Mouse (Mus musculus) lung, adult 2 months (tissue): ENCODE data around the gene Gdpd1. TPM values are rescaled to one million over a fixed set of nuclear protein-coding genes. Genes with fewer than 3 reads are reported as not detected.

Experiments
- DNase-seq: peaks from one replicate; pipeline ENCODE4 v3.0.0; 2022
- H3K4me1 ChIP-seq: fragments of 200-500 bp; 2 replicates; pipeline ENCODE4 v1.6.1; 2011; ENCODE audit warnings: low read length; ENCODE audit not compliant: control insufficient read depth, insufficient read depth
- H3K4me3 ChIP-seq: fragments of 200-500 bp; replicated peaks from 2 replicates; pipeline ENCODE3; 2011; ENCODE audit warnings: low read depth, mild to moderate bottlenecking, control low read depth, low read length; ENCODE audit errors: extremely low read depth
- CTCF ChIP-seq: fragments of 200-500 bp; IDR thresholded peaks from 2 replicates; pipeline ENCODE4 v1.5.1; 2011; ENCODE audit warnings: mild to moderate bottlenecking, low read length, control low read depth; ENCODE audit not compliant: insufficient read depth
- POLR2A ChIP-seq: fragments of 200-500 bp; IDR thresholded peaks from 2 replicates; pipeline ENCODE4 v1.6.1; 2011; ENCODE audit warnings: low read depth, mild to moderate bottlenecking, control low read depth, low read length, borderline replicate concordance; ENCODE audit errors: extremely low read depth
- WGBS: fragments of 180-500 bp; shearing (Covaris S2); methylation state at CpG from one replicate; pipeline ENCODE4 v1.1.7; 2018; 5-methylcytosine and 5-hydroxymethylcytosine counted together
- polyA plus RNA-seq: library from polyadenylated mRNA; depleted of rRNA; stranded (reverse); fragments of >200 nt; gene quantifications from 2 replicates; pipeline ENCODE4 v1.2.3, GENCODE M21; 2012

The Gdpd1 gene
- polyA plus RNA-seq, 1 experiment = 13.8 TPM

GRCm38 (mm10) chr11:87015691-87016090 is 58.2 kb downstream of the Gdpd1 start:
- no peak for TF ChIP-seq POLR2A
- TF ChIP-seq CTCF = no peak
- 64% methylated on average over 3 of the region's 3 CpGs for WGBS
- Histone ChIP-seq H3K4me3 (no peak overlapping the region), H3K4me1 (peaks cover 8% of the 10 kb centered on the region)
- no peak for DNase-seq

- Histone ChIP-seq H3K4me3 (no peak overlapping the region), H3K4me1 (peaks cover 2% of the 10 kb centered on the region; the same call in 1 of the 2 replicates)
- TF ChIP-seq CTCF = peak; percentile 47; the same call in 1 of the 2 replicates
- no peak for TF ChIP-seq POLR2A
- DNase-seq = peak; percentile 50
- 15% methylated on average over 9 of the region's 9 CpGs for WGBS
Measured at GRCm38 (mm10) chr11:87010476-87010875, 63.4 kb downstream of the Gdpd1 start.

- Histone ChIP-seq H3K4me1 (peaks cover 4% of the 10 kb centered on the region; the same call in 1 of the 2 replicates), H3K4me3 (no peak overlapping the region)
- no peak for TF ChIP-seq POLR2A
- no peak for TF ChIP-seq CTCF
- no peak for DNase-seq
- 21% methylated on average over 8 of the region's 8 CpGs for WGBS
Measured at GRCm38 (mm10) chr11:87007371-87007770, 66.5 kb downstream of the Gdpd1 start.

GRCm38 (mm10) chr11:87004960-87005755 is 68.7 kb downstream of the Gdpd1 start:
- peaks cover 4% of the 10 kb centered on the region; the same call in 1 of the 2 replicates for H3K4me1 ChIP-seq
- TF ChIP-seq POLR2A = no peak
- TF ChIP-seq CTCF = no peak
- no peak for DNase-seq
- H3K4me3 ChIP-seq = no peak overlapping the region
- 28% methylated on average over 12 of the region's 12 CpGs for WGBS

- Histone ChIP-seq H3K4me3 (no peak overlapping the region), H3K4me1 (peaks cover 2% of the 10 kb centered on the region; the same call in 1 of the 2 replicates)
- TF ChIP-seq POLR2A = no peak
- no peak for TF ChIP-seq CTCF
- DNase-seq = no peak
- 44% methylated on average over 10 of the region's 10 CpGs for WGBS
Measured at GRCm38 (mm10) chr11:87002078-87002829, 71.6 kb downstream of the Gdpd1 start.

- Histone ChIP-seq H3K4me3 (no peak overlapping the region), H3K4me1 (peaks cover 2% of the 10 kb centered on the region; the same call in 1 of the 2 replicates)
- 64% methylated on average over 8 of the region's 8 CpGs for WGBS
- TF ChIP-seq CTCF (no peak), POLR2A (no peak)
- DNase-seq = no peak
Measured at GRCm38 (mm10) chr11:87001217-87001616, 72.6 kb downstream of the Gdpd1 start.

GRCm38 (mm10) chr11:86996266-86996665 is 77.6 kb downstream of the Gdpd1 start:
- Histone ChIP-seq H3K4me1 (peaks cover 11% of the 10 kb centered on the region), H3K4me3 (no peak overlapping the region)
- WGBS = 67% methylated on average over 2 of the region's 2 CpGs
- TF ChIP-seq CTCF = no peak
- no peak for TF ChIP-seq POLR2A
- no peak for DNase-seq

- peak; percentile 54 for DNase-seq
- WGBS = 37% methylated on average over 6 of the region's 6 CpGs
- peaks cover 11% of the 10 kb centered on the region for H3K4me1 ChIP-seq
- H3K4me3 ChIP-seq = no peak overlapping the region
- TF ChIP-seq CTCF = peak; percentile 93
- TF ChIP-seq POLR2A = no peak
Measured at GRCm38 (mm10) chr11:86995625-86996221, 78.1 kb downstream of the Gdpd1 start.
